Mouse (Mus musculus) kidney, postnatal 25 days (tissue): ENCODE results near the gene Vmn1r4.

ENCODE experiments used
- DNase-seq, 2 experiments: peaks; one replicate each; pipeline ENCODE4 v3.0.0; 2021; ENCODE audit warnings: mixed read lengths in 2 of 2

Vmn1r4 gene

GRCm38 (mm10) chr6:56917578-56918368 lies 6.0 kb upstream of the Vmn1r4 start:
- peak in 1 of 2 experiments; percentile 52 for DNase-seq

GRCm38 (mm10) chr6:56919330-56920044 lies 4.3 kb upstream of the Vmn1r4 start:
- DNase-seq = no peak

GRCm38 (mm10) chr6:56920222-56921092 lies 3.4 kb upstream of the Vmn1r4 start:
- peak; percentile 51 to 59 for DNase-seq

GRCm38 (mm10) chr6:56923331-56923725 lies 487 bp upstream of the Vmn1r4 start:
- peak in 1 of 2 experiments; percentile 42 for DNase-seq

- no peak for DNase-seq
These were observed 8.0 kb downstream of the Vmn1r4 start for GRCm38 (mm10) chr6:56931648-56932415.

- no peak for DNase-seq
These were observed 8.6 kb downstream of the Vmn1r4 start for GRCm38 (mm10) chr6:56932464-56932863.

- DNase-seq = no peak
These were observed 10.6 kb downstream of the Vmn1r4 start for GRCm38 (mm10) chr6:56934366-56934765.

GRCm38 (mm10) chr6:56956436-56956835 lies 32.6 kb downstream of the Vmn1r4 start:
- DNase-seq = peak; percentile 75 to 88

- DNase-seq = no peak
These were observed 46.2 kb downstream of the Vmn1r4 start, which contains the start of gene Vmn1r5 for GRCm38 (mm10) chr6:56969973-56970372. TSS of gene Vmn1r5 (plus strand) at chr6:56970273.

- no peak for DNase-seq
These were observed 73.1 kb downstream of the Vmn1r4 start, which contains the start of gene Vmn1r6 for GRCm38 (mm10) chr6:56996943-56997342. TSS of gene Vmn1r6 (plus strand) at chr6:56997243.
